Mouse (Mus musculus) limb, embryonic 14.5 days (tissue): Measurements from ENCODE around the gene H2-Ob. TPM values are rescaled to one million over a fixed set of nuclear protein-coding genes. Genes with fewer than 3 reads are reported as not detected.

Source experiments
- ATAC-seq: fragments of 200-750 bp; cut with Nextera tagmentation; 2 replicates; pipeline ENCODE4 v1.8.0; 2017; ENCODE audit warnings: low read depth, moderate number of reproducible peaks, moderate TSS enrichment; ENCODE audit not compliant: low FRiP score
- DNase-seq: peaks from one replicate; pipeline ENCODE4 v3.0.0-alpha.2; 2015; ENCODE audit warnings: low spot score
- H3K27ac ChIP-seq: fragments of 300-500 bp; sonication (generic); replicated peaks from 2 replicates; pipeline ENCODE4 v1.5.1; 2014; ENCODE audit warnings: low read depth, mild to moderate bottlenecking, low read length, moderate library complexity, mixed read lengths
- H3K27me3 ChIP-seq: fragments of 300-500 bp; sonication (generic); 2 replicates; pipeline ENCODE4 v1.6.1; 2014; ENCODE audit warnings: low read length, mixed read lengths; ENCODE audit not compliant: control insufficient read depth, insufficient read depth
- H3K36me3 ChIP-seq: fragments of 300-500 bp; sonication (generic); 2 replicates; pipeline ENCODE4 v1.6.1; 2014; ENCODE audit warnings: mild to moderate bottlenecking, low read length, moderate library complexity, mixed read lengths; ENCODE audit not compliant: control insufficient read depth, insufficient read depth
- H3K4me1 ChIP-seq: fragments of 300-500 bp; sonication (generic); 2 replicates; pipeline ENCODE4 v1.6.1; 2014; ENCODE audit warnings: antibody characterized with exemption, low read length, mixed read lengths; ENCODE audit not compliant: control insufficient read depth, insufficient read depth
- H3K4me2 ChIP-seq: fragments of 300-500 bp; sonication (generic); replicated peaks from 2 replicates; pipeline ENCODE4 v1.6.1; 2014; ENCODE audit warnings: low read depth, mild to moderate bottlenecking, low read length, moderate library complexity; ENCODE audit not compliant: severe bottlenecking
- H3K4me3 ChIP-seq: fragments of 300-500 bp; sonication (generic); replicated peaks from 2 replicates; pipeline ENCODE4 v1.5.1; 2014; ENCODE audit warnings: low read length
- H3K9ac ChIP-seq: fragments of 300-500 bp; sonication (generic); 2 replicates; pipeline ENCODE4 v1.6.1; 2014; ENCODE audit warnings: mild to moderate bottlenecking, low read depth, low read length, moderate library complexity; ENCODE audit not compliant: severe bottlenecking
- H3K9me3 ChIP-seq: fragments of 300-500 bp; sonication (generic); 2 replicates; pipeline ENCODE4 v1.6.1; 2016; ENCODE audit warnings: low read length; ENCODE audit not compliant: control insufficient read depth
- POLR2A ChIP-seq: fragments of 200-500 bp; IDR thresholded peaks from 2 replicates; pipeline ENCODE4 v1.8.0; 2012; ENCODE audit warnings: inconsistent platforms, mild to moderate bottlenecking, moderate library complexity, borderline replicate concordance; ENCODE audit not compliant: insufficient read depth, insufficient read length; ENCODE audit errors: extremely low read depth
- WGBS: fragments of 180-500 bp; shearing (Covaris S2); extraction: QIAGEN DNeasy Blood & Tissue Kit; methylation state at CpG from one replicate; pipeline ENCODE4 v1.1.7; 2014; 5-methylcytosine and 5-hydroxymethylcytosine counted together
- polyA plus RNA-seq, 2 experiments: library from polyadenylated mRNA; depleted of rRNA in 1 of 2; stranded (reverse) in 1 of 2; unstranded in 1 of 2; fragments of >200 nt; fragmentation: Nextera tagmentation in 1 of 2; extraction: Ambion mirVana in 1 of 2; gene quantifications; 2 replicates each; pipeline versions ENCODE4 v1.2.1 to v1.2.3; 2012 to 2014

Gene H2-Ob
- polyA plus RNA-seq, 2 experiments: 0.06 TPM; not detected in 1

DNA sequence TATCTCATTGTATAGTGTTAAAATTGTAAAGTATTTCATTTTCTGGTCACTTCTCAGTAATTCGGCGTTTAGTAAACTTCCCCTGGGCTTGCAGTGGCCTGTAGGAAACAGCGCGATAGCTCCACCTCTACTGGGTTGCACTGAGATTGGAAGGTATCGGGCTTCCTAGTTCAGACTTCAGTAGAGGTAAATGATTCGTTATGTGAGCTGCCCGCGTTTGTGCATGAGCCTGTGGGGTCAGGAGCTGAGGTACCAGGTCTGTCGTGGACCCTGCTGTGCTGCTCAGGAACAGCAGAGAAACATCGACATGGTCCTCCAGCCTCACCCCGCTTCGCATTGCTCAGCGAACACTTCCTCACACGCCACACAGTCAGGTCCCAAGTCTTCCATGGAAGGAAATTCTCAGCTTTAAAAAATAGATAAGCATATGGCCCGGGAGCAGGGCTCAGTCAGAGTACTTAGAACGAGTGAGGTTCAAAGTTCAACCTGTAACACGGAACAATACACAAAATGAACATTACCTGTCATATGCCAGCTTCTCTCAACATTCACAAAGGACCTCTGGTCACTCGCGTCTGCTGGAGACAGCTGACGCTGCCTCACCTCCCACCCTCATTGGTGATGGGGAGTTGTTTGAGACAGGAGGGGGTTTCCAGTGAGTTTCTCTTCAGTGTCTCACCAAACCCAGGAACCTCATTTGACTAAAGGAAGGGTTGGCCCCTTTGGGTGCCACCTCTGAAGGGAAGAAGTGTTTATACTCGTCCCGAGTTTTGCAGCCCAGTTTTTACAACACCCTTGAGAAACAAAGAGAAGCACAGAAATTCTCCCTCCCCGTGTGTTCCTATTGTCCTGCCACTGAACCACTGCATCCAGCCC, 62.2 kb downstream of the H2-Ob start:
- no peaks in the 10 kb centered on the region for H3K27me3 ChIP-seq
- H3K9me3 ChIP-seq: no peaks in the 10 kb centered on the region
- DNase-seq (no peak), ATAC-seq (no peak)
- no peak for TF ChIP-seq POLR2A
- no peak overlapping the region for H3K9ac ChIP-seq
- no peak overlapping the region for H3K4me2 ChIP-seq
- no peaks in the 10 kb centered on the region for H3K4me1 ChIP-seq
- H3K27ac ChIP-seq: no peak overlapping the region
- no peak overlapping the region for H3K4me3 ChIP-seq
- 77% methylated on average over 23 of the region's 23 CpGs for WGBS
- H3K36me3 ChIP-seq: no peaks in the 10 kb centered on the region

DNA sequence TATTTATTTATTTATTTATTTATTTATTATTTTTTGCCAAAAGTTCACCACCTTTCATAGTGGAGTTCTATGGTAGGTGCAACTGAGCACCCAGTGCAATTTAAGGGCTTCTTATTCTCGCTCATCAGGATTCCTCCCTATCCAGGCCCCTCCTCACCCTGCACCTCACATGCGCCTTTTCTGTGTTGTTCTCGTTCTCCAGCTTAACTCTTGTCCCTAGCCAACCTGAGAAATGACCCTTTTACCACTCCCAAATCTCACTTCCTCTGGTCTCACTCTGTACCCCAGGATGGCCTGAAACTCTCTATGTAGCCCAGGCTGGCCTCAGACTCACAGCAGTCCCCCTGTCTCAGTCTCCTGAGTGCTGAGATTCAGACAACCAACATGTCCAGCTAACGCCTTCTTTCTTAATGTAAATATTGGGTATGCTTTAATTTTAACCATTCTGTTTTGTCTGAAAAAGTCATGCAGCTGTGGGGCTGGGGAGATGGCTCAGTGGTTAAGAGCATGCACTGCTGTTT, 63.0 kb downstream of the H2-Ob start:
- no peaks in the 10 kb centered on the region for H3K4me1 ChIP-seq
- H3K4me3 ChIP-seq: no peak overlapping the region
- DNase-seq (no peak), ATAC-seq (no peak)
- 87% methylated on average over 4 of the region's 4 CpGs for WGBS
- no peak overlapping the region for H3K4me2 ChIP-seq
- no peaks in the 10 kb centered on the region for H3K36me3 ChIP-seq
- H3K9me3 ChIP-seq: no peaks in the 10 kb centered on the region
- no peak for TF ChIP-seq POLR2A
- H3K27ac ChIP-seq: no peak overlapping the region
- no peak overlapping the region for H3K9ac ChIP-seq
- H3K27me3 ChIP-seq: no peaks in the 10 kb centered on the region

DNA sequence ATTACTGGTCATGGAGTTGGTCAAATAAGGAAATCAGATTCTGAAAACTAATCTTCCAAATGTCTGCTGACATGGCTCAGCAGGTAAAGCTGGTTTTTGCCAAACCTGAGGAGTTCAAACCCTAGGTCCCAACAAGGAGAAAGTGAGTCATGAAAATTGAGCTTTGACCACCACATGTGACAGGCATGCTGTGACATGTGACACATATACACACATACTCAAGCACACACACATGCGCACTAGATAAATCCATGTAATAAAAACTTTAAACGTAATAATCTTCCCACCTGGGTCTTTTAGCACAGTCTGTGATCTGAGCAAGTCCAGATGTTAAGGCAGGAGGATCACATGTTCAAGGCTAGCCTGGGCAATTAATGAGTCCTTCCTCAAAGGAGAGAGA, 65.1 kb downstream of the H2-Ob start:
- no peaks in the 10 kb centered on the region for H3K27me3 ChIP-seq
- no peak for DNase-seq

More for the DNA sequence above, 65.1 kb downstream of the H2-Ob start:
- Histone ChIP-seq H3K4me2 (no peak overlapping the region), H3K9ac (no peak overlapping the region), H3K9me3 (no peaks in the 10 kb centered on the region), H3K36me3 (no peaks in the 10 kb centered on the region), H3K27ac (no peak overlapping the region), H3K4me1 (no peaks in the 10 kb centered on the region), H3K4me3 (no peak overlapping the region)
- TF ChIP-seq POLR2A: no peak
- no peak for ATAC-seq
- 60% methylated on average over 2 of the region's 2 CpGs for WGBS

Other genes with a start within 250 kb of the H2-Ob start
- 27.0 and 31.5 TPM in 2 replicates for gene H2-K1, start 238.6 kb upstream of the H2-Ob start, polyA plus RNA-seq (2012; rRNA removed)
- 17.7 and 25.5 TPM in 2 replicates for gene H2-K1, start 238.6 kb upstream of the H2-Ob start, polyA plus RNA-seq (2014; fragmentation: Nextera tagmentation; extraction: Ambion mirVana)
- gene Ring1, start 214.2 kb upstream of the H2-Ob start, polyA plus RNA-seq (2012; rRNA removed): 54.0 and 81.7 TPM in 2 replicates
- 7.0 and 8.4 TPM in 2 replicates for gene Ring1, start 214.2 kb upstream of the H2-Ob start, polyA plus RNA-seq (2014; fragmentation: Nextera tagmentation; extraction: Ambion mirVana)
- gene H2-Ke6, start 210.8 kb upstream of the H2-Ob start, polyA plus RNA-seq (2012; rRNA removed): 104 and 109 TPM in 2 replicates
- 46.4 and 48.1 TPM in 2 replicates for gene H2-Ke6, start 210.8 kb upstream of the H2-Ob start, polyA plus RNA-seq (2014; fragmentation: Nextera tagmentation; extraction: Ambion mirVana)
- gene Slc39a7, start 207.2 kb upstream of the H2-Ob start, polyA plus RNA-seq (2012; rRNA removed): 197 and 283 TPM in 2 replicates
- gene Slc39a7, start 207.2 kb upstream of the H2-Ob start, polyA plus RNA-seq (2014; fragmentation: Nextera tagmentation; extraction: Ambion mirVana): 132 and 133 TPM in 2 replicates
- gene Rxrb, start 207.1 kb upstream of the H2-Ob start, polyA plus RNA-seq (2012; rRNA removed): 83.2 and 98.9 TPM in 2 replicates
- gene Rxrb, start 207.1 kb upstream of the H2-Ob start, polyA plus RNA-seq (2014; fragmentation: Nextera tagmentation; extraction: Ambion mirVana): 29.2 and 33.6 TPM in 2 replicates
- 201 and 242 TPM in 2 replicates for gene Col11a2, start 199.5 kb upstream of the H2-Ob start, polyA plus RNA-seq (2012; rRNA removed)
- 71.6 and 72.1 TPM in 2 replicates for gene Col11a2, start 199.5 kb upstream of the H2-Ob start, polyA plus RNA-seq (2014; fragmentation: Nextera tagmentation; extraction: Ambion mirVana)
- gene H2-Oa, start 146.6 kb upstream of the H2-Ob start, polyA plus RNA-seq (2012; rRNA removed): 1.0 and 1.7 TPM in 2 replicates
- gene H2-Oa, start 146.6 kb upstream of the H2-Ob start, polyA plus RNA-seq (2014; fragmentation: Nextera tagmentation; extraction: Ambion mirVana): 0.70 and 0.85 TPM in 2 replicates
- 13.1 and 20.2 TPM in 2 replicates for gene H2-DMa, start 119.4 kb upstream of the H2-Ob start, polyA plus RNA-seq (2012; rRNA removed)
- gene H2-DMa, start 119.4 kb upstream of the H2-Ob start, polyA plus RNA-seq (2014; fragmentation: Nextera tagmentation; extraction: Ambion mirVana): 16.8 and 19.0 TPM in 2 replicates
- gene Brd2, start 116.3 kb upstream of the H2-Ob start, polyA plus RNA-seq (2012; rRNA removed): 197 and 217 TPM in 2 replicates
- 121 and 141 TPM in 2 replicates for gene Brd2, start 116.3 kb upstream of the H2-Ob start, polyA plus RNA-seq (2014; fragmentation: Nextera tagmentation; extraction: Ambion mirVana)
- 0.31 and 0.54 TPM in 2 replicates for gene H2-DMb2, start 95.6 kb upstream of the H2-Ob start, polyA plus RNA-seq (2012; rRNA removed)
- 0.23 and 0.36 TPM in 2 replicates for gene H2-DMb2, start 95.6 kb upstream of the H2-Ob start, polyA plus RNA-seq (2014; fragmentation: Nextera tagmentation; extraction: Ambion mirVana)
- 4.2 and 6.9 TPM in 2 replicates for gene H2-DMb1, start 85.8 kb upstream of the H2-Ob start, polyA plus RNA-seq (2012; rRNA removed)
- gene H2-DMb1, start 85.8 kb upstream of the H2-Ob start, polyA plus RNA-seq (2014; fragmentation: Nextera tagmentation; extraction: Ambion mirVana): 2.4 and 2.7 TPM in 2 replicates
- gene Tap1, start 51.4 kb upstream of the H2-Ob start, polyA plus RNA-seq (2012; rRNA removed): 11.0 and 12.1 TPM in 2 replicates
- 11.2 and 14.2 TPM in 2 replicates for gene Tap1, start 51.4 kb upstream of the H2-Ob start, polyA plus RNA-seq (2014; fragmentation: Nextera tagmentation; extraction: Ambion mirVana)
- 2.2 and 3.7 TPM in 2 replicates for gene Psmb9, start 51.1 kb upstream of the H2-Ob start, polyA plus RNA-seq (2012; rRNA removed)
- 3.4 and 3.9 TPM in 2 replicates for gene Psmb9, start 51.1 kb upstream of the H2-Ob start, polyA plus RNA-seq (2014; fragmentation: Nextera tagmentation; extraction: Ambion mirVana)
- gene Psmb8, start 41.2 kb upstream of the H2-Ob start, polyA plus RNA-seq (2012; rRNA removed): 6.8 and 7.3 TPM in 2 replicates
- 9.2 and 9.4 TPM in 2 replicates for gene Psmb8, start 41.2 kb upstream of the H2-Ob start, polyA plus RNA-seq (2014; fragmentation: Nextera tagmentation; extraction: Ambion mirVana)
- gene Tap2, start 35.4 kb upstream of the H2-Ob start, polyA plus RNA-seq (2012; rRNA removed): 2.9 and 3.0 TPM in 2 replicates
- gene Tap2, start 35.4 kb upstream of the H2-Ob start, polyA plus RNA-seq (2014; fragmentation: Nextera tagmentation; extraction: Ambion mirVana): 2.3 and 2.4 TPM in 2 replicates
- 4.8 and 5.6 TPM in 2 replicates for gene H2-Ab1, start 18.8 kb downstream of the H2-Ob start, polyA plus RNA-seq (2012; rRNA removed)
- gene H2-Ab1, start 18.8 kb downstream of the H2-Ob start, polyA plus RNA-seq (2014; fragmentation: Nextera tagmentation; extraction: Ambion mirVana): 7.6 and 8.0 TPM in 2 replicates
- 2.0 and 2.9 TPM in 2 replicates for gene H2-Aa, start 48.9 kb downstream of the H2-Ob start, polyA plus RNA-seq (2012; rRNA removed)
- gene H2-Aa, start 48.9 kb downstream of the H2-Ob start, polyA plus RNA-seq (2014; fragmentation: Nextera tagmentation; extraction: Ambion mirVana): 4.1 and 4.5 TPM in 2 replicates
- gene H2-Eb1, start 67.0 kb downstream of the H2-Ob start, polyA plus RNA-seq (2012; rRNA removed): 1.6 and 2.4 TPM in 2 replicates
- 3.4 and 4.6 TPM in 2 replicates for gene H2-Eb1, start 67.0 kb downstream of the H2-Ob start, polyA plus RNA-seq (2014; fragmentation: Nextera tagmentation; extraction: Ambion mirVana)
- gene H2-Eb2, start 86.8 kb downstream of the H2-Ob start, polyA plus RNA-seq (2012; rRNA removed): not detected in 2 replicates
- gene H2-Eb2, start 86.8 kb downstream of the H2-Ob start, polyA plus RNA-seq (2014; fragmentation: Nextera tagmentation; extraction: Ambion mirVana): not detected in 2 replicates
- gene Btnl2, start 115.9 kb downstream of the H2-Ob start, polyA plus RNA-seq (2012; rRNA removed): 0.14 TPM in 2 replicates
- 0.07 and 0.11 TPM in 2 replicates for gene Btnl2, start 115.9 kb downstream of the H2-Ob start, polyA plus RNA-seq (2014; fragmentation: Nextera tagmentation; extraction: Ambion mirVana)
- gene Btnl1, start 138.2 kb downstream of the H2-Ob start, polyA plus RNA-seq (2012; rRNA removed): not detected in 2 replicates
- not detected in 2 replicates for gene Btnl1, start 138.2 kb downstream of the H2-Ob start, polyA plus RNA-seq (2014; fragmentation: Nextera tagmentation; extraction: Ambion mirVana)
- gene BC051142, start 159.9 kb downstream of the H2-Ob start, polyA plus RNA-seq (2012; rRNA removed): 1.4 and 1.5 TPM in 2 replicates
- 0.19 and 0.85 TPM in 2 replicates for gene BC051142, start 159.9 kb downstream of the H2-Ob start, polyA plus RNA-seq (2014; fragmentation: Nextera tagmentation; extraction: Ambion mirVana)
- 0.05 TPM in 1 of 2 replicates, not detected in the other for gene Btnl4, start 238.4 kb downstream of the H2-Ob start, polyA plus RNA-seq (2012; rRNA removed)
- not detected in 2 replicates for gene Btnl4, start 238.4 kb downstream of the H2-Ob start, polyA plus RNA-seq (2014; fragmentation: Nextera tagmentation; extraction: Ambion mirVana)